Mouse (Mus musculus): ENCODE data around the gene Rassf1. TPM values are rescaled to one million over a fixed set of nuclear protein-coding genes. Genes with fewer than 3 reads are reported as not detected.
"Not testable (repeated sequence)": the region's sequence is repeated elsewhere in the genome, so short reads cannot be mapped to it uniquely, and the experiment has no call there.

Gene Rassf1
- polyA plus RNA-seq, 1 experiment from 2014 or later, result 41.3 TPM

- H3K4me2 ChIP-seq (ENCODE audit: low read depth), result peak overlapping the region; percentile 92; the same call in 1 of the 2 replicates
- H3K27ac ChIP-seq (ENCODE audit: low read depth, low read length), result no peak overlapping the region
- no peaks in the 10 kb centered on the region for H3K9me3 ChIP-seq (ENCODE audit: control insufficient read depth, low read length)
- H3K4me1 ChIP-seq (ENCODE audit: control insufficient read depth, insufficient read depth, low read length), result peaks cover 27% of the 10 kb centered on the region
- H3K4me3 ChIP-seq (ENCODE audit: low read depth, low read length), result peak overlapping the region; percentile 2; the same call in 1 of the 2 replicates
- 81% methylated on average over 3 of the region's 3 CpGs for WGBS
- peaks cover 13% of the 10 kb centered on the region for H3K27me3 ChIP-seq (ENCODE audit: control insufficient read depth, insufficient read depth, low read length)
- DNase-seq (ENCODE audit: low spot score), result no peak
- no peak overlapping the region for H3K9ac ChIP-seq (ENCODE audit: low read length)
- no peak for ATAC-seq (ENCODE audit: insufficient read depth, low FRiP score, low TSS enrichment)
- peaks cover 22% of the 10 kb centered on the region for H3K36me3 ChIP-seq (ENCODE audit: control insufficient read depth, insufficient read depth, low read length)
These were observed 5.0 kb downstream of the Rassf1 start for GRCm38 (mm10) chr9:107556346-107556745.

- DNase-seq (ENCODE audit: low spot score) (peak; percentile 91), ATAC-seq (ENCODE audit: insufficient read depth, low FRiP score, low TSS enrichment) (peak; percentile 93)
- no peaks in the 10 kb centered on the region for H3K9me3 ChIP-seq (ENCODE audit: control insufficient read depth, low read length)
- WGBS, result 0% methylated on average over 42 of the region's 46 CpGs
- H3K4me1 ChIP-seq (ENCODE audit: control insufficient read depth, insufficient read depth, low read length), result peaks cover 14% of the 10 kb centered on the region
- H3K9ac ChIP-seq (ENCODE audit: low read length), result peak within 1 kb of the TSS; percentile 81
- peaks cover 16% of the 10 kb centered on the region for H3K36me3 ChIP-seq (ENCODE audit: control insufficient read depth, insufficient read depth, low read length)
- H3K27ac ChIP-seq (ENCODE audit: low read depth, low read length), result peak within 1 kb of the TSS; percentile 42; the same call in 1 of the 2 replicates
- peak within 1 kb of the TSS; percentile 93 for H3K4me3 ChIP-seq (ENCODE audit: low read depth, low read length)
- H3K4me2 ChIP-seq (ENCODE audit: low read depth), result peak within 1 kb of the TSS; percentile 83
- H3K27me3 ChIP-seq (ENCODE audit: control insufficient read depth, insufficient read depth, low read length), result no peaks in the 10 kb centered on the region
These were observed 11.8 kb downstream of the Rassf1 start, which contains the start of gene Tusc2 for GRCm38 (mm10) chr9:107563029-107563581. Gene Tusc2, plus strand, starts transcription at chr9:107563255.

- not testable (repeated sequence) for H3K9ac ChIP-seq (ENCODE audit: low read length); H3K27ac ChIP-seq (ENCODE audit: low read depth, low read length); H3K4me3 ChIP-seq (ENCODE audit: low read depth, low read length); H3K36me3 ChIP-seq (ENCODE audit: control insufficient read depth, insufficient read depth, low read length); ATAC-seq (ENCODE audit: insufficient read depth, low FRiP score, low TSS enrichment); DNase-seq (ENCODE audit: low spot score); H3K9me3 ChIP-seq (ENCODE audit: control insufficient read depth, low read length); H3K27me3 ChIP-seq (ENCODE audit: control insufficient read depth, insufficient read depth, low read length); H3K4me2 ChIP-seq (ENCODE audit: low read depth)
- peaks cover 20% of the 10 kb centered on the region for H3K4me1 ChIP-seq (ENCODE audit: control insufficient read depth, insufficient read depth, low read length)
- 52% methylated on average over 5 of the region's 5 CpGs for WGBS
These were observed 14.2 kb downstream of the Rassf1 start for GRCm38 (mm10) chr9:107565556-107565955.

- Histone ChIP-seq H3K4me1 (ENCODE audit: control insufficient read depth, insufficient read depth, low read length) (peaks cover 27% of the 10 kb centered on the region), H3K9me3 (ENCODE audit: control insufficient read depth, low read length) (no peaks in the 10 kb centered on the region), H3K9ac (ENCODE audit: low read length) (no peak overlapping the region), H3K4me2 (ENCODE audit: low read depth) (peak overlapping the region; percentile 12; the same call in 1 of the 2 replicates), H3K4me3 (ENCODE audit: low read depth, low read length) (no peak overlapping the region), H3K36me3 (ENCODE audit: control insufficient read depth, insufficient read depth, low read length) (peaks cover 8% of the 10 kb centered on the region), H3K27ac (ENCODE audit: low read depth, low read length) (no peak overlapping the region), H3K27me3 (ENCODE audit: control insufficient read depth, insufficient read depth, low read length) (no peaks in the 10 kb centered on the region)
- ATAC-seq (ENCODE audit: insufficient read depth, low FRiP score, low TSS enrichment), result no peak
- 63% methylated on average over 15 of the region's 15 CpGs for WGBS
- DNase-seq (ENCODE audit: low spot score), result peak; percentile 78
These were observed 14.8 kb downstream of the Rassf1 start for GRCm38 (mm10) chr9:107566041-107566709.

GRCm38 (mm10) chr9:107566855-107567254 lies 15.5 kb downstream of the Rassf1 start:
- ATAC-seq (ENCODE audit: insufficient read depth, low FRiP score, low TSS enrichment) (no peak), DNase-seq (ENCODE audit: low spot score) (no peak)
- no peak overlapping the region for H3K4me3 ChIP-seq (ENCODE audit: low read depth, low read length)
- no peaks in the 10 kb centered on the region for H3K9me3 ChIP-seq (ENCODE audit: control insufficient read depth, low read length)
- H3K9ac ChIP-seq (ENCODE audit: low read length), result no peak overlapping the region
- no peak overlapping the region for H3K4me2 ChIP-seq (ENCODE audit: low read depth)
- peaks cover 6% of the 10 kb centered on the region; the same call in 1 of the 2 replicates for H3K36me3 ChIP-seq (ENCODE audit: control insufficient read depth, insufficient read depth, low read length)
- H3K27me3 ChIP-seq (ENCODE audit: control insufficient read depth, insufficient read depth, low read length), result no peaks in the 10 kb centered on the region
- WGBS, result 82% methylated on average over 3 of the region's 3 CpGs
- no peak overlapping the region for H3K27ac ChIP-seq (ENCODE audit: low read depth, low read length)
- H3K4me1 ChIP-seq (ENCODE audit: control insufficient read depth, insufficient read depth, low read length), result peaks cover 31% of the 10 kb centered on the region

GRCm38 (mm10) chr9:107567702-107568319 lies 16.5 kb downstream of the Rassf1 start, which contains the start of gene Hyal2:
Gene Hyal2, plus strand, starts transcription at chr9:107567945.
- H3K9ac ChIP-seq (ENCODE audit: low read length), result peak within 1 kb of the TSS; percentile 79
- ATAC-seq (ENCODE audit: insufficient read depth, low FRiP score, low TSS enrichment), result no peak
- H3K36me3 ChIP-seq (ENCODE audit: control insufficient read depth, insufficient read depth, low read length), result peaks cover 13% of the 10 kb centered on the region; the same call in 1 of the 2 replicates
- H3K4me2 ChIP-seq (ENCODE audit: low read depth), result peak within 1 kb of the TSS; percentile 74
- peak within 1 kb of the TSS; percentile 54 for H3K27ac ChIP-seq (ENCODE audit: low read depth, low read length)
- H3K27me3 ChIP-seq (ENCODE audit: control insufficient read depth, insufficient read depth, low read length), result no peaks in the 10 kb centered on the region
- peaks cover 31% of the 10 kb centered on the region for H3K4me1 ChIP-seq (ENCODE audit: control insufficient read depth, insufficient read depth, low read length)
- no peak for DNase-seq (ENCODE audit: low spot score)
- H3K4me3 ChIP-seq (ENCODE audit: low read depth, low read length), result peak within 1 kb of the TSS; percentile 76
- H3K9me3 ChIP-seq (ENCODE audit: control insufficient read depth, low read length), result no peaks in the 10 kb centered on the region
- 7% methylated on average over 18 of the region's 18 CpGs for WGBS

- peak overlapping the region; percentile 74 for H3K4me2 ChIP-seq (ENCODE audit: low read depth)
- peak overlapping the region; percentile 54 for H3K27ac ChIP-seq (ENCODE audit: low read depth, low read length)
- peak overlapping the region; percentile 76 for H3K4me3 ChIP-seq (ENCODE audit: low read depth, low read length)
- H3K27me3 ChIP-seq (ENCODE audit: control insufficient read depth, insufficient read depth, low read length), result no peaks in the 10 kb centered on the region
- WGBS, result under 1% methylated on average over 41 of the region's 41 CpGs
- ATAC-seq (ENCODE audit: insufficient read depth, low FRiP score, low TSS enrichment), result peak; percentile 83
- peak overlapping the region; percentile 79 for H3K9ac ChIP-seq (ENCODE audit: low read length)
- peaks cover 31% of the 10 kb centered on the region for H3K4me1 ChIP-seq (ENCODE audit: control insufficient read depth, insufficient read depth, low read length)
- H3K36me3 ChIP-seq (ENCODE audit: control insufficient read depth, insufficient read depth, low read length), result peaks cover 16% of the 10 kb centered on the region
- no peaks in the 10 kb centered on the region for H3K9me3 ChIP-seq (ENCODE audit: control insufficient read depth, low read length)
- peak; percentile 93 for DNase-seq (ENCODE audit: low spot score)
These were observed 17.2 kb downstream of the Rassf1 start for GRCm38 (mm10) chr9:107568331-107569261.

GRCm38 (mm10) chr9:107569270-107569669 lies 17.9 kb downstream of the Rassf1 start:
- Histone ChIP-seq H3K9me3 (ENCODE audit: control insufficient read depth, low read length) (no peaks in the 10 kb centered on the region), H3K9ac (ENCODE audit: low read length) (peak overlapping the region; percentile 79), H3K36me3 (ENCODE audit: control insufficient read depth, insufficient read depth, low read length) (peaks cover 16% of the 10 kb centered on the region), H3K4me3 (ENCODE audit: low read depth, low read length) (peak overlapping the region; percentile 76), H3K27ac (ENCODE audit: low read depth, low read length) (peak overlapping the region; percentile 54), H3K4me2 (ENCODE audit: low read depth) (peak overlapping the region; percentile 74), H3K4me1 (ENCODE audit: control insufficient read depth, insufficient read depth, low read length) (peaks cover 25% of the 10 kb centered on the region), H3K27me3 (ENCODE audit: control insufficient read depth, insufficient read depth, low read length) (no peaks in the 10 kb centered on the region)
- ATAC-seq (ENCODE audit: insufficient read depth, low FRiP score, low TSS enrichment) (peak; percentile 39), DNase-seq (ENCODE audit: low spot score) (no peak)
- 0% methylated on average over 22 of the region's 23 CpGs for WGBS

Data from neural tube, embryonic 11.5 days (tissue).